Mouse (Mus musculus): ENCODE results near the gene Clk3. TPM values are rescaled to one million over a fixed set of nuclear protein-coding genes. Genes with fewer than 3 reads are reported as not detected.

Clk3 gene
- polyA plus RNA-seq, 1 experiment from 2014 or later, result 64.2 TPM

GRCm38 (mm10) chr9:57708068-57708719, 57.5 kb downstream of the Clk3 start, which contains the start of gene Edc3:
TSS of gene Edc3 (plus strand) at chr9:57708540.
- peak within 1 kb of the TSS; percentile 78 for H3K4me2 ChIP-seq
- H3K4me3 ChIP-seq (ENCODE audit: low read depth, low read length), result peak within 1 kb of the TSS; percentile 84
- H3K9me3 ChIP-seq (replicated peaks; ENCODE audit: control insufficient read depth, low read length), result no peaks in the 10 kb centered on the region
- peak; percentile 82 for ATAC-seq (replicated peaks; ENCODE audit: insufficient number of reproducible peaks, low FRiP score, low TSS enrichment)
- H3K4me1 ChIP-seq (ENCODE audit: control insufficient read depth, insufficient read depth, low read length), result peaks cover 4% of the 10 kb centered on the region
- under 1% methylated on average over 23 of the region's 23 CpGs for WGBS (ENCODE audit: insufficient replicate concordance)
- peak within 1 kb of the TSS; percentile 95 for H3K9ac ChIP-seq (ENCODE audit: low read depth, low read length)
- H3K36me3 ChIP-seq (ENCODE audit: control insufficient read depth, insufficient read depth, low read length), result peaks cover 7% of the 10 kb centered on the region
- no peaks in the 10 kb centered on the region for H3K27me3 ChIP-seq (ENCODE audit: control insufficient read depth, insufficient read depth, low read length)
- H3K27ac ChIP-seq (ENCODE audit: low read depth, low read length), result peak within 1 kb of the TSS; percentile 73

GRCm38 (mm10) chr9:57706496-57706895, 59.2 kb downstream of the Clk3 start:
- Histone ChIP-seq H3K27me3 (ENCODE audit: control insufficient read depth, insufficient read depth, low read length) (no peaks in the 10 kb centered on the region), H3K27ac (ENCODE audit: low read depth, low read length) (no peak overlapping the region), H3K4me2 (no peak overlapping the region), H3K9me3 (replicated peaks; ENCODE audit: control insufficient read depth, low read length) (no peaks in the 10 kb centered on the region), H3K36me3 (ENCODE audit: control insufficient read depth, insufficient read depth, low read length) (no peaks in the 10 kb centered on the region), H3K4me1 (ENCODE audit: control insufficient read depth, insufficient read depth, low read length) (peaks cover 4% of the 10 kb centered on the region), H3K9ac (ENCODE audit: low read depth, low read length) (no peak overlapping the region), H3K4me3 (ENCODE audit: low read depth, low read length) (no peak overlapping the region)
- 84% methylated on average over 3 of the region's 3 CpGs for WGBS (ENCODE audit: insufficient replicate concordance)
- no peak for ATAC-seq (replicated peaks; ENCODE audit: insufficient number of reproducible peaks, low FRiP score, low TSS enrichment)

Other genes with a start within 250 kb of the Clk3 start
- gene Cox5a, start 244.6 kb downstream of the Clk3 start, polyA plus RNA-seq (2014; fragmentation: Nextera tagmentation; extraction: Ambion mirVana), result 1,178 and 1,213 TPM in 2 replicates
- gene Fam219b, start 228.3 kb downstream of the Clk3 start, polyA plus RNA-seq (2014; fragmentation: Nextera tagmentation; extraction: Ambion mirVana), result 12.1 and 12.6 TPM in 2 replicates
- 67.5 and 76.1 TPM in 2 replicates for gene Mpi, start 213.1 kb downstream of the Clk3 start, polyA plus RNA-seq (2014; fragmentation: Nextera tagmentation; extraction: Ambion mirVana)
- gene Scamp2, start 204.9 kb downstream of the Clk3 start, polyA plus RNA-seq (2014; fragmentation: Nextera tagmentation; extraction: Ambion mirVana), result 53.3 and 54.9 TPM in 2 replicates
- 10.0 and 12.4 TPM in 2 replicates for gene Ulk3, start 176.4 kb downstream of the Clk3 start, polyA plus RNA-seq (2014; fragmentation: Nextera tagmentation; extraction: Ambion mirVana)
- not detected in 2 replicates for gene Cplx3, start 159.6 kb downstream of the Clk3 start, polyA plus RNA-seq (2014; fragmentation: Nextera tagmentation; extraction: Ambion mirVana)
- gene Lman1l, start 145.1 kb downstream of the Clk3 start, polyA plus RNA-seq (2014; fragmentation: Nextera tagmentation; extraction: Ambion mirVana), result not detected in 2 replicates
- gene Csk, start 112.2 kb downstream of the Clk3 start, polyA plus RNA-seq (2014; fragmentation: Nextera tagmentation; extraction: Ambion mirVana), result 15.9 and 18.6 TPM in 2 replicates
- not detected in 2 replicates for gene Cyp1a2, start 82.2 kb downstream of the Clk3 start, polyA plus RNA-seq (2014; fragmentation: Nextera tagmentation; extraction: Ambion mirVana)
- gene Cyp1a1, start 77.9 kb downstream of the Clk3 start, polyA plus RNA-seq (2014; fragmentation: Nextera tagmentation; extraction: Ambion mirVana), result not detected in 2 replicates
- gene Edc3, start 57.3 kb downstream of the Clk3 start, polyA plus RNA-seq (2014; fragmentation: Nextera tagmentation; extraction: Ambion mirVana), result 14.3 and 15.5 TPM in 2 replicates
- 28.0 and 31.7 TPM in 2 replicates for gene Arid3b, start 70.9 kb upstream of the Clk3 start, polyA plus RNA-seq (2014; fragmentation: Nextera tagmentation; extraction: Ambion mirVana)
- gene Ubl7, start 145.1 kb upstream of the Clk3 start, polyA plus RNA-seq (2014; fragmentation: Nextera tagmentation; extraction: Ambion mirVana), result 97.7 and 106 TPM in 2 replicates
- gene Sema7a, start 174.3 kb upstream of the Clk3 start, polyA plus RNA-seq (2014; fragmentation: Nextera tagmentation; extraction: Ambion mirVana), result 0.17 and 0.18 TPM in 2 replicates
- gene Cyp11a1, start 240.6 kb upstream of the Clk3 start, polyA plus RNA-seq (2014; fragmentation: Nextera tagmentation; extraction: Ambion mirVana), result not detected in 2 replicates